Mouse (Mus musculus): Measurements from ENCODE around the gene Gm10985.

Gene Gm10985

GRCm38 (mm10) chr3:53844786-53845185 is at the start of gene Gm10985:
Gene Gm10985, plus strand, starts transcription at chr3:53845086.
- DNase-seq (ENCODE audit: low read depth): no peak

DNA sequence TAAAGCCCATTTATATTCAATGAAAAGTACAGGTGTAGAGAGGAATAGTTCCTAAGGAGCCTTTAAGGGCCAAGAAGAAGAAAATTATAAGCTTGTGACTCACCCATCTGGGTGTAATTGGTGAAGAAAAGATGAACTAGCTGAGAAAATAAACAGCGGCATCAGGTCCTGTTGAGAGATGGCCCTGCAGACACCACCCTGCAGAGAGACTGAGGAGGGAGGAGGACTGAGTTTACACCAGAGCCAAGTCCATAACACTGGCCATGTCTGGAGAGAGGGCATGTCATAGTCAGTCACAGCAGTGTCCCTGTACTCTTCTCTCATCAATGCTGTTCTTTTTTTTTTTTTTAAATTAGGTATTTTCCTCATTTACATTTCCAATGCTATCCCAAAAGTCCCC is 48.0 kb upstream of the Gm10985 start:
- DNase-seq (ENCODE audit: low read depth): no peak

DNA sequence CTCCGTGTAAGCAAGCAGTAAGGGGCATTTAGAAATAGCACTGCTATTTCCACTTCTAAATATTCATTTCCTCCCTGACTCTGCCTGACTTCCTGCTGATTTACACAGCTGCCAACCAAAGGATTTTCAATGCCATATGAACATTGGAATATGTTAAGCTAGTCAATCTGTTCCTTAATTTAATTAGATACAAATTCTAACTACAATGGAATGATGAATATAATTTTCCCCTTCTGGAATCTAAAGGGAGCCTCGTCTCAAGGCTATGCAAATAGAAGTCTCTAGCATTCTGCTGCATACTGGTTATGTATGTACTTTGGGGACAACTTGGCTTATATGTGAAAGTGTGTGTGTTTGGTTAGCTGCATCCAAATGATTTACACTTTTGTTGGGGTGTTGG is 45.2 kb upstream of the Gm10985 start:
- DNase-seq (ENCODE audit: low read depth): no peak

DNA sequence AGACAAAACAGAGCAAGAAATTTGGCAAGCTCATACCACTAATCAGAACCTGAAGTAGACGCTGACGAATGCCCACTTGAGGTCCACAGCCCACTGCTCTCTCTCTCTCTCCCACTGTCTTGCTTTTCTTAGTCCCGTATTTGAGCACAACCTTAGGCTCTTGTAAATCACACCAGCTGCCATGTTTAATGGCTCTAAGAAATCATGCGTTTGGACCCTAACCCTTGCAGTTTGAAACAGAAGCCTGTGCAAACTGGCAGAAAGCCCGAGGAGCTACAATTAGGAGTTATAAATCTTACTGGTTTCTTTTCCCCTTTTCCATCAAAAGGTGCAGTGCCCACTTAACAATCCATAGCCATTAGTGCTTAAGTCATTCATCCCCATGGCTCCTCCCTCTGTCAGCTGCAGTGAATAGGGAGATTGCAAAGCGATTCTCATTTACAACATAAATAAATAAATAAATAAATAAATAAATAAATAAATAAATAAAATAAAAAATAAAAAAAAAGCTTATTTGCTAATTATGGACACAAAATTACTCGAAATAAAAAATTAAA is 31.4 kb upstream of the Gm10985 start:
- DNase-seq (ENCODE audit: low read depth): no peak

DNA sequence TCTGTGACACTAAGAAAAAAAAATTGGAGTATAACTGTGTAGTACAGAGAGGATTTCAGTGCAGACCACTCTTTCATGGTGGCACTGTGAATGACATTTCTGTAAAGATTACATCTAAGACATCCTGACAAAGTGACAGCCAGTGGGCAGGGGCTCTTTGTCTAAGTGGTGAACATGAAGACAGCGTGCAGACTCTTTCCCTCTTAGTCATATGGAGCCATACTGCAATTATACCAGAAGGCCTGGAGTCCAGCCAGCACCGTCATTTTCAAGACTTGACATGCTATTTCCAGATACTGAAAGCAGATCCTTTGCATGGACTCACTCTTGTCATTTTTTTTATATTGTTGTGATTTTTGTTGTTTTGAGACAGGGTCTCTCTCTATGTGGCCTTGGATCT is 10.6 kb upstream of the Gm10985 start:
- no peak for DNase-seq (ENCODE audit: low read depth)

- no peak for DNase-seq (ENCODE audit: low read depth)
Measured at GRCm38 (mm10) chr3:53846206-53846928, 1.5 kb downstream of the Gm10985 start.

DNA sequence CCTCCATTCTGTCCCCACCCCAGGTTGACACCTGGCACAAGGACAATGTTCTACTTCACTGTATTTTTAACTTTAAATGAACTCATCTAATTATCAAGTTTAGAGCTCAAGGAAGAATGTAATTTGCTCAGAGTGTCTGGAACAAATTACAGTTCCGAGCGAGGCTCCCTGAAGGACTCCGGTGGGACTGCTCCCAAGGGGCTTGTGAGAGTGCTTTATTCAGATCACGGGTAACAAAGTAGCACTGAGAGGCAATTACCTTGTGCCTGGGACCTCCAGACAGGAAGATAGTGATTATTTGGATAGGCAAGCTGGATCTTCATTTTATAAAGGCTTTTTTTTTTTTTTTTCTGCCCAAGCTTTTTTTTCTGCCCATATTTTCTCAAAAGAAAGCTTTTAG is 2.8 kb downstream of the Gm10985 start:
- no peak for DNase-seq (ENCODE audit: low read depth)

GRCm38 (mm10) chr3:53848262-53848661 is 3.4 kb downstream of the Gm10985 start:
- no peak for DNase-seq (ENCODE audit: low read depth)

DNA sequence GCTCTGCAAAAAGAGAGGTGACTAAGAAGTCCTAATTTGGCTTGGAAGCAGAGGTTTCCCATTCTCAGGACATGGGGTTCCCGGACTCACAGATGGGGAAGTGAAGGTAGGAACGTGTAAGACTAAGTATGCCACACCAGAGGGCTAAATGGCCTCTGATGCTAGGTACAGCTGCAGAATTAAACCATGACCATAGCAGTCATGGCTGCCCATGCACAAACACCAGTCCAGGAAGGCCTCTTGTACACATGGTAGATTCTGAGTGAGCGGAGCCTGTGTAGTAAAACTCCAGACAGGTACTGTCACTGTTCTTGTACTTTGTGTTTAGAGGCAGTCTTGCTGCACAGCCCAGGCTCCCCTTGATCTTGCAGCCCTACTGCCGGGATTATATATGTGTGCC is 9.4 kb downstream of the Gm10985 start:
- no peak for DNase-seq (ENCODE audit: low read depth)

DNA sequence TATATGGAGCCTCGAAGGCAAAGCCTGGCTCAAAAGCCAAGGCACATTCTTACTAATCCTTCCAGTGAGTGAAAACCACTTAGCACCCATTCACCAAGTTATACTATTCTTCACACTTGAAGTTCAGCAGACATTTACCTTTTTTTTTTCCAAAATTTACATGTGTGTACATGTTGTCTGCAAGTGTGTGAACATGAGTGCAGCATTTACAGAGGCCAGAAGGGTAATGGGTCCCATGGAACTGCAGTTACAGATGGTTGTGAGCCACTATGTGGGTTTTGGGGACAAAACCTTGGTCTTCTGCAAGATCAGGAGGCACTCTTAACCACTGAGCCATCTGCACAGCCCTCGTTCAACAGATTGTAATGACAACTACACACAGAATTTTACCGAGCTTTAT is 9.9 kb downstream of the Gm10985 start:
- DNase-seq (ENCODE audit: low read depth): no peak

DNA sequence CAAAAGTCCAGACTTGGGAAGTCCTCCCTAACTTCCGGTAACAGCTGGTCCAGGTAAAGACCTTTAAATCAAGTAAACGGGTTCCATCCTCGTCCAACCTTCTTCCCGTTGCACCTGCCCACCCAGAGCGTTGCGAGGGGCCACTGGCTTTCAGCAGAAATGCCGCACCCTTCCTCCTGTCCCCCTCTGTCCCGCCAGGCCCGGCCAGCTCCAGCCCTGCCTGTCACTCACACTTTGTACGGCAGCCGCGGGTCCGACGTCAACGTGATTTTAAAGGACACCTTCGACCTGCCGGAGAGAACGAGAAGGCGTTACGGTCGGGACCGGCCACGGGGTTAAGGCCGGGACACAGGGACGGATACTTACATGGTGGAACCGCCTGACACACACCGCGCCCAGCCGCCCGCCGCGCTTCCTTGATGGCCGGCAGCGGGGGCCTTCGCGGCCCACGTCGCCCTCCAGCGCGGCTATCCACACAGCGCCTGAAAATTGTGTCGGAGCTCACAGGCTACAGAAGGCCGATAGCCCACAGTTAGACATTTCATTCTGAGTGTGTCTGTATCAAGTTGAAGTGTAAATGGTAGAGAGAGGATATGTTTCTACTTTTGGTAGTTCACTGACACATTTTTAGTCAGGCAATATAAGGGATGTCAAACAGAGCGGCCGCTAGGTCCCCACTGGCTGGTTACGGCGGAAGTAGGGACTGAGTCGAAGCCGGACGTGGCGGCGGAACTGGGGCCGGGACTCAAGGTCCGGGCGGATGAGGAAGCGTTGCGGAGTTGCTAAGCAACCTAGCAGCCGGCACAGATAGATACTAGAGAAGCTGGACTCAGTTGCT is 18.7 kb downstream of the Gm10985 start, which contains the start of gene Ufm1:
TSS of gene Ufm1 (minus strand) at position 448 of the 838 bp plus-strand sequence.
- peak; percentile 90 for DNase-seq (ENCODE audit: low read depth)

GRCm38 (mm10) chr3:53868212-53868611 is 23.3 kb downstream of the Gm10985 start:
- DNase-seq (ENCODE audit: low read depth): no peak

DNA sequence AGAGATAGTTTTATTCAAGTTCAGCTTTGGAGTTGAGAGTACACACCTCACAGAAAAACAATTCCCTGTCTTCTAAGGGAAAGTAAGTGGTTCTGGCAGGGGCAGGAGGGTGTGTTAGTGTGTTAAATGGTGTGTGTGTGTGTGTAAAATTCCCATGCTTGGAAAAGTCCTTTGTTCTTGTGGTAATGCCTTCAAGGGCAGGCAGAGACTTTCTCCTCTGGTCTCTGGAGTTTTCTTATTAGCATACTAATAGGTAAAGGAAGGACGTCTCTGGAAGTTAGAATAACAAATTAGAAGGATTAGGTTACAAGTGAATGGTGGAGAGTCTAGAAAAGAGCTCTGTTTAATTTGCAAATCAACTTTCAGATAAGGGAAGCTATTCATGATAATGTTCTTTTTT is 24.4 kb downstream of the Gm10985 start:
- no peak for DNase-seq (ENCODE audit: low read depth)

DNA sequence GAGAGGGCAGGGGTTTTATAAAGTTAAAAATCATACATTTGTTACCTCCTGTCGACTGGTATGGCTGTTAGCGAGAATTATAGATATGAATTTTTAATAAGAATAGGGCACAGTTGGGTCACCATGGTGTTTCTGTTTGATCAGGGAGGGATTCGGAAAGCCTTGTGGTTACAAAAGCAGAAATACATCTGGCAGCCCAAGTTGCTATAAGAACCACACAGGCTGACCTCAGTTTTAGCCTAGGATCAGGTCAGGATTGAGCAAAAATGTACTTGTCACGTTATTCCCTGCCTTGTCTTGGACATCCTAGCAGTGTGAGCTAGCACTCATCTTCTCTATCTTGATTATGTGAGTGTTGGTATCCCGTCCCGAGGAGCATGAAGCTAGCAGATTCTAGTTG is 25.6 kb downstream of the Gm10985 start:
- no peak for DNase-seq (ENCODE audit: low read depth)

- no peak for DNase-seq (ENCODE audit: low read depth)
Measured at GRCm38 (mm10) chr3:53871596-53871995, 26.7 kb downstream of the Gm10985 start.

GRCm38 (mm10) chr3:53890619-53891540 is 46.0 kb downstream of the Gm10985 start:
- DNase-seq (ENCODE audit: low read depth): no peak
